Mouse (Mus musculus): ENCODE measurements around the gene Wnt11.

Wnt11 gene

GRCm38 (mm10) chr7:98867794-98868150 is 32.9 kb downstream of the Wnt11 start:
- DNase-seq, result no peak

GRCm38 (mm10) chr7:98869070-98869469 is 34.2 kb downstream of the Wnt11 start:
- DNase-seq, result no peak

DNA sequence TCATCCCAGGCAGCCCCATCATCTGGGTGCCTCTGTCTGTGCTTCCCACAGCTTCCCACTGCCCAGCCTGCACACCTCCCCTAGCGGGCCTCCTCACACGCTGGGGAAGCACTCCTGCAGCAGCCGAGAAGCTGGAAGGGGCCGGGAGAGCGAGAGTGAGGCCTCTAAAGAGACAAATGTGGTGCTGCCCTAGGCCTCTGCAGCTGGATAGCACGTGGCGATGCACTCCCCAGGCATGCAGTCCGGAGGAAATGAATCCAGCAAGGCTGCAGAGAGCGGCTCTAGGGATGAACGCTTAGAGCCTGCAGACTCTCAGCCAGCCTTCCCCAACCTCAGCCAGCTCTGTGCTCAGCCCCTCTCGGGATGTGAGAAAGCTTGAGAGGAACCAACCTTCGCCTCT is 35.9 kb downstream of the Wnt11 start:
- DNase-seq, result no peak

DNA sequence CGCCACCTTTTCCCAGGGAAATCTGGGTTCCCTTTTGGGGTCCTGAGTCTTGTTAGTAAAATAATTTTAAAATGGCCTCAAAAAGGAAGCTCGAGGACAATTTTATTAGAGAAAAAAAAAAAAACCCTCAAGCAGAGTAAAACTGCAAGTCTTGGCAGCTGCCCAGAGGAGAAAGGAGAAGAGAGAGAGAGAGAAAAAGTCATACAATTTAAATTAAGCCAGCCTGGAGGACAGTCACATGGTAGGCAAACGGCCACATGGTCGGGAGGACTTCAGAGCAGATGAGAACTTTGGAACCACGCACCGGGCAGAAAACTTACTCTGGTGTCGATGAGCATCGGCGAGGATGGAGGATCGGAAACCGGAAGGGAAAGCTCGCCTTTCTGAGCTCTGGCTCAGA is 37.0 kb downstream of the Wnt11 start:
- DNase-seq, result peak; percentile 42

DNA sequence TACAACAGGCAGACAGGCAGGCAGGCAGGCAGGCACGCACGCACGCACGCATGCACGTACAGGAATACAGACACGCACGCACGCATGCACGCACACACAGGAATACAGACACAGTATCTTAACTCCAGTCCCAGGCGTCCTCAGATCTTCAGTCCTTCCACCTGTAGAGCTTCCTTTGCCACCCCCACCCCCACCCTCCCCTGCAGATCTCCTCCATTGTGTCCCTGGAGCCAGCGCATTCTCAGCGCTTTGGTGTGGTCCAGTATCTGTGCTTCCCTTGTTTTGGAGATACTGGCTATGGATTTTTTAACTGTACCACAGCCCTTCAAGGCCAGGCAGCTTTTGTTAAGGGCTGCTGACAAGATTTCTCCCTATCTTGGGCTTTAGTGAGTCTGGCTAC is 38.4 kb downstream of the Wnt11 start:
- no peak for DNase-seq

GRCm38 (mm10) chr7:98874411-98874951 is 39.6 kb downstream of the Wnt11 start:
- no peak for DNase-seq

DNA sequence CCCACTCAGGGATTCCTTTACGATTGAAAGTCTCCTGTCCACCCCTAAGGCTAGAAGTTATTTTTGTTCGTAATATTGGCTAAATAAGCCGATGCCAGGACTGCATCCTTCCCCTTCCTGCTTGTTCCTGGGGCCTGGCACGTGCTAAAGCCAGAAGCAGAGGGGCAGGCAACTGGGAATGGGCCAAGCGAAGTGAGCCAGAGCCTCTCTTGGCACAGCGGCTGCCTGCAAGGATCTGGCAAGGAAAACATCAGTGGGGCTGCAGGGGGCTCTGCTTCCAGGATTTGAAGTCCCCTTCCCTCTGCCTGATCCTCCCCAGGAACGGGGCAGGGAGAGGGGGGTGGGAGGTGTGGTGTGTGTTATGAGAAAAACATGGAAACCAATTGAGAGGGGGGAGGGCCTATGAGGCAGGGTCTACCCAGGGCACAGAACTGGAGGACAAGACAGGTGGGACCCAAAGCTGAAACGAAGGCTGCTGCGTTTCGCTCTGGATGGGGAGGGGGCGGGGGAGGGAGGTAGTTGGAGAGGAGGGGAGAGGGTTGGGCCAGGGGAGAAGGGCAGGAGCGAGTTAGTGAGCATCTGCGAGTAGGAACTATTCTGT is 40.6 kb downstream of the Wnt11 start:
- DNase-seq, result no peak

DNA sequence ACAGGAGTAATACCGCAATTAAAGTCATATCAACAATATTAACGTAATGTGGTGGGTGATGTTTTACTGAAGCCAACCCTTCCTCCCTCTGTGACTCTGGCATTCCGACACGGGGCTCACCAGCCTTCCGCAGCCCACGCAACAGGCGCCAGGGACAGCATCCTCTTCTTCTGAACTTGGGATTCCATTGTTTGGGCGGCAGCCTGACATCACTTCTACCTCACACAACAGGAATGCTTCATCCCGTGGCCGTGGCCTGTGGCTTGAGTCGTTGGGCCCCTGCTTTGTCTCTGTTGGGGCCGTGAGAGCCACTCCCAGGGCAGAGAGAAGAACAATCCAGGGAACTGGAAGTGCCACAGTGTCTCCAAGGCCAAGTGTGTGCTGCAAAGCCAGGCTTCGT is 41.2 kb downstream of the Wnt11 start:
- DNase-seq, result no peak

GRCm38 (mm10) chr7:98879176-98879575 is 44.3 kb downstream of the Wnt11 start:
- DNase-seq, result no peak

GRCm38 (mm10) chr7:98881887-98882286 is 47.0 kb downstream of the Wnt11 start:
- no peak for DNase-seq

DNA sequence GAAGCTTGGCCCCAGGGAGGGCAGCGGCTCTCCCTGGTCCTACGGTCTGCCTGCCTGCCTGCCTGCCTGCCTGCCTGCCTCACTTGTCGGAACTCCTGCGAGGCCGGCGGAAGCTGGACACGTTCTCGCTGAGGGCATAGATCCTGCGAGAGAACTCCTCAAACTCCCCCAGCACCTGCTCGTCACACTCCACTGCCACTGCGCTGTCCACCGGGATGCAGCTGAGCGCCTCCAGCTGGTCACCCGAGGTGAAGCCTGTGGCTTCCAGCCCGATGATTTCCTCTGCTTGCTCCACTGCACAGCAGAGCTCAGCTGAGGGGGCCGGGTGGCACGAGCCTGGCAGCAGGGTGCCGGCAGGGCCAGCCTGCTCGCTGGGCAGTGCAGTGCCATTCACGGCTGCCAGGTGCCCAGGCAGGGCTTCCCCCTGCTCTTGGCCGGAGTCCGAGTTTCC is 52.9 kb downstream of the Wnt11 start:
- peak; percentile 83 for DNase-seq

GRCm38 (mm10) chr7:98888810-98889209 is 53.9 kb downstream of the Wnt11 start:
- DNase-seq, result no peak

DNA sequence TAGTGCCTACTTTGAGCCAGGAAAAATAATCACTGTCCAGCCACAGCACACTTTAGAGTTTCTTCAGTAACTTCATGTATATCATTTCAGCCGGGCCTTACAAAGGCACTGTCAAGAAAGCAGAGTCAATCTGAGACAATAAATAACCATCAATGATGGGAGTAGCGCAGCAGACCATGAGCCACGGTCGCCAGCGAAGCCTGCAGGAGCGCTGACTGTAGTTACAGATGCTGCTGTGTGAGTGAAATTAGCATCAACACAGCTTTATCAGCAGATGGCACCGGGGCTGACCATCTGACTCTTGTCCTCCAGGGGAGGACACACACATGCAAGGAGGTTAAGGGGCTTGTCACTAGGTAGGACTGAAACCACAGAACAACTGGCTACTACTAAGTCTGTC is 54.3 kb downstream of the Wnt11 start:
- DNase-seq, result no peak

DNA sequence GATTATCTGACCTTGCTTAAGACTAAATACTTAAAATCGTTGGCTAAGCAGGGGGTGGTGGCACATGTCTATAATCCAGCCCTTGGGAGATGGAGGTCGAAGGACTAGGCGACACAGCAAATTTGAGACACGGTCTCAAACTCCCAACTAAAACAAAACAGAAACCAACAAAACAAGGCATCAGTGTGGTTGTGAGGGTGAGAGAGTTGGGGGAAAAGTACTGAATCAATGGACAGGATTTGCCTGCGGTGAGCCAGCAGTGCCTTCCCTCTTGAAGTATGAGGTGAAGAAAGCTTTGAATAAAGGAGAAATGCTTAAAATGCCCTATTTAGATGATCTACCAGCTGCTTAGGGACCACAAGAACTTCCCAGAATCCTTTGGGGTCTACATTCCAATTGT is 58.2 kb downstream of the Wnt11 start:
- DNase-seq, result no peak

- DNase-seq, result no peak
These were observed 59.4 kb downstream of the Wnt11 start for GRCm38 (mm10) chr7:98894305-98894704.

GRCm38 (mm10) chr7:98894768-98895167 is 59.9 kb downstream of the Wnt11 start:
- DNase-seq, result no peak

DNA sequence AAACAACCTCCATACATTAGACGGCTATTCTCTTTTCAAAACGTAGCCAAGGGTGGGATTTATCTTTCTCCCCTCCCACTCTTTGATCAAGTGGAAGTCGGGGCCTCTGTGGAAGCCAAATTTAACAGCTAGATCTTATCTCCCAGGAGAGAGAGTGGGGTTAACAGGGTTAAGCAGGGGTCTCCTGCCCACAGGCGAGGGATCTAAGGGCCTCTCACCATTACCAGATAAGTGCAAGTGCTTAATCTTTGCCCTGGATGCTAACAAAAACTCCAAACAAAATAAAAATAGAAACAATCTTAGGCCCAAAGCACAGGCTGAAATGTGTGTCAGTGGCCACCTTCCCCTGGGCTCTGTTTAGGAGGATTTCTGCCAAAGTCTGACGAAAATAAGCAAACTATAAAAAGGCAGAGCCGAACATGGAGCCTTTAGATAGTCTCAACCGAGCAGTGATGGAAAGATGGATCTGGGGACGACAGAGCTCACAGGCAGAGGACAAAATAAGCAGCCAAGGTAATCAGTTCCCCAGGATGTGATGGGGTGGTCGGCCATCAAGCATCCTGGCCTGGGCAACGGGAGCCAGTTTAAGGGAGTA is 60.7 kb downstream of the Wnt11 start:
- no peak for DNase-seq

DNA sequence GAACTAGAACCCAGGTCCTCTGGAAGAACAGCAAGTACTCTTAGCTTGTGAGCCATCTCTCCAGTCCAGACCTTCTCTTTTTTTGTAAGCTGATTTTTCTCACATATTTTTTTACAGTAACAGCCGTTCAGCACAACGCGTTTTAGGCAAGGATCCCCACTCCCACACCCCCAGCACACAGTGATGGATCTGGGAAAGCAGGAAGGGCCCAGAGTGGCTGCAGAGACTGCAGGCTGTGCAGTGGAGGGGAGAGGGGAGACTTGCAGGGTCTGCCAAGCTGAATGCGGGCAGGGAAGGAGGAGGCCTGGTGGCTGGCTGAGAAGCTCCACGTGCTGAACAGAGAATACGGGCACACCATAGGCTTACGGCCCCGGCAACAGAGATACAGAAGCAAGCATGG is 62.4 kb downstream of the Wnt11 start:
- no peak for DNase-seq

DNA sequence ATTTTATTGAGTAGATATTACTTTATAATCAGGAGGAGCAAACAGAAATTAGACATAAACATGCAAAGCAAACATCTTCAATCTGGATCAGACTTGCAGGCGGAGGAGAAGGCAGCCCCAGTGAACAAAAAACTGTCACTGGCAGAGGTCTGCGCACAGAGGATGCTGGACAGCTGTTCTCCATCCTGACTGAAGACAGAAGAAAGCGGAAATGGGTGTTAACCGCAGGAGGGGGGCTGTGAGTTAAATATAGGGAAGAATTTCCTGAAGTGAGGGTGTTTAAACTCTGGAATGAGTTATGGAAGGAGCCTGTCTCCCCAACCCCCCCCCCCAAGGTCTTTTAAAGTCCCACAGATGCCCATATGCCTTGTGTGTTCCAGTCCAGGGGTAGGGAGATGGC is 64.9 kb downstream of the Wnt11 start:
- peak; percentile 79 for DNase-seq

DNA sequence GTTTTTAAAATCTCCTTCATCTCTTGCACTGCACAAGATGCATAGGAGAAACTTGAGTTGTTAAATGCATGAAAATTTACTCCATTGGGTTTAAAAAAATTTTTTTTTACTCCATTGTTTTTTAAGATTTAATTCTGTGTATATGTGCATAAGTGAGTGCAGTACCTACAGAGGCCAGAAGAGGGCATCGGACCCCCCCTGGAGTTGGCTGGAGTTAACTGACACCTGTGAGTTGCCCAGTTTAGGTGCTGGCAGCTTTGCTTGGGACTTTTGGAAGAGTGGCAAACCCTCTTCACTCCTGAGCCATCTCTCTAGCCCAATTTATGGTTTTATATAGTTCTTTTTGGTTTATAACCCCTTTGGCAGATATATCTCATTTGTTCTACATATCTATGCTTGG is 66.2 kb downstream of the Wnt11 start:
- DNase-seq, result no peak

- no peak for DNase-seq
These were observed 69.0 kb downstream of the Wnt11 start for GRCm38 (mm10) chr7:98903884-98904283.

Measured in kidney, postnatal 14 days (tissue).